8 mouse cellular contexts compared by ENCODE assay signal in genomic region chr13:67194340-67194894, GRCm38 (mm10). TPM values are rescaled to one million over a fixed set of nuclear protein-coding genes. Genes with fewer than 3 reads are reported as not detected.
DNase-seq lines count a peak whose midpoint lies in the region; ATAC-seq lines count a peak whose summit lies in the region.

Gene Zfp455 (plus strand): TSS chr13:67194506.

- H3K4me2 ChIP-seq in hindbrain, embryonic 13.5 days = peak within 1 kb of the TSS; percentile 73

- H3K36me3 ChIP-seq in hindbrain, embryonic 13.5 days = no peaks in the 10 kb centered on the region

- H3K4me3 ChIP-seq in hindbrain, embryonic 13.5 days = peak within 1 kb of the TSS; percentile 65

- 3% methylated on average over 13 of the region's 13 CpGs for WGBS in hindbrain, embryonic 13.5 days

- 0 out of 2 replicates have a peak within 1 kb of the TSS, but pooled peaks have one; percentile 18 for H3K27ac ChIP-seq in hindbrain, embryonic 13.5 days

- peaks cover 7% of the 10 kb centered on the region for H3K4me1 ChIP-seq in hindbrain, embryonic 13.5 days (replicated peaks)

- ATAC-seq in hindbrain, embryonic 13.5 days (ENCODE audit: low FRiP score) = peak; percentile 95

- H3K9ac ChIP-seq in hindbrain, embryonic 13.5 days = peak within 1 kb of the TSS; percentile 75

- H3K27me3 ChIP-seq in hindbrain, embryonic 13.5 days = no peaks in the 10 kb centered on the region

- H3K9me3 ChIP-seq in hindbrain, embryonic 13.5 days = no peaks in the 10 kb centered on the region

- peak; percentile 84 for DNase-seq in Muller cell, postnatal 12 days (ENCODE audit: inconsistent ontology term)
- DNase-seq in cerebellum, adult 8-10 months = peak; percentile 66
- DNase-seq in frontal cortex, postnatal 14 days (ENCODE audit: low spot score in 2 of 2) = peak; percentile 27 to 35
- peak; percentile 61 to 84 for DNase-seq in layer of hippocampus, postnatal 14 days (ENCODE audit: low spot score in 2 of 2)
- peak; percentile 77 for DNase-seq in lung, postnatal 10 days
- DNase-seq in ovary, postnatal 36 days (ENCODE audit: low spot score) = peak; percentile 51
- peak; percentile 49 for DNase-seq in urinary bladder, adult 2 months (ENCODE audit: low spot score)

RNA-seq across cellular contexts. Expression of gene Zfp455, which starts in this region (rescaled TPM):
- 2.6 and 3.1 TPM in 2 replicates for polyA plus RNA-seq in hindbrain, embryonic 13.5 days (2015; fragmentation: Nextera tagmentation; extraction: Ambion mirVana)
- total RNA-seq in layer of hippocampus, postnatal 14 days (2021) = 1 to 10 TPM; 2.8 TPM
- polyA plus RNA-seq in urinary bladder, adult 2 months (2012; rRNA removed) = 2.0 TPM in 2 replicates

Comparison
In these comparisons a context has a peak if more than half of its experiments do, and no peak if none do; other contexts are left out.
1. Peak in every context shown above with its lines: DNase-seq, ATAC-seq, H3K4me3 ChIP-seq and H3K27ac ChIP-seq.
2. DNase-seq: peak in every context shown above with its lines; median percentile 84 in Muller cell, postnatal 12 days; 77 in lung, postnatal 10 days; 72 in layer of hippocampus, postnatal 14 days; 66 in cerebellum, adult 8-10 months; 51 in ovary, postnatal 36 days; 49 in urinary bladder, adult 2 months; 31 in frontal cortex, postnatal 14 days.